In the genomic region with DNA sequence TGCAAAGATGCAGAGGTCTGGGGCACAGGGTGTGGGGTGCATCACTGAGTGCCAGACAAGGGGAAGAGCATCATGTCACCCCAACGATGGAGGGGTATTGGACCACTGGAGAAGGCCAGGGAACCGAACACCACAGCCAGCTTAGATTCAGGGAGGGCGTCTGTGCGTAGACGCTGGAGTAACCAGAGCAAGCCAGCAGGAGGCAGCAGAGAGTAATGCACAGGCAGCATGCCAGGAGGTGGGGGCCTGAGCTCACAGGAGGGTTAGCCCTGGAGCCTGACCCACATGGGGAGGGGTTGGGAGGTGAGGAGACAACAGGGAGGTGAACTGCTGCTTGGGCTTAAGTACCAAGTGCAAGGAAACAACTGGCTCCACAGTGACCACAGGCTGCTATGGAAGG, we compare ENCODE assay signal across 8 mouse cellular contexts. TPM values are rescaled to one million over a fixed set of nuclear protein-coding genes. Genes with fewer than 3 reads are reported as not detected.
DNase-seq lines count a peak whose midpoint lies in the region; ATAC-seq lines count a peak whose summit lies in the region.

No protein-coding gene starts in this region.

- no peaks in the 10 kb centered on the region for H3K9me3 ChIP-seq in forebrain, embryonic 16.5 days (ENCODE audit: control insufficient read depth, low read length)
- H3K9me3 ChIP-seq in hindbrain, embryonic 10.5 days, result no peaks in the 10 kb centered on the region

- H3K4me2 ChIP-seq in forebrain, embryonic 16.5 days (ENCODE audit: low read length), result no peak overlapping the region

- no peak overlapping the region; the same call in 1 of the 2 replicates for H3K9ac ChIP-seq in forebrain, embryonic 16.5 days (replicated peaks; ENCODE audit: low read depth, low read length)

- H3K27me3 ChIP-seq in forebrain, embryonic 16.5 days (replicated peaks; ENCODE audit: control insufficient read depth, insufficient read depth, low read length), result no peaks in the 10 kb centered on the region
- H3K27me3 ChIP-seq in hindbrain, embryonic 10.5 days (ENCODE audit: insufficient read depth, poor library complexity, severe bottlenecking), result no peaks in the 10 kb centered on the region; the same call in 1 of the 2 replicates

- no peak overlapping the region for H3K4me3 ChIP-seq in forebrain, embryonic 16.5 days (replicated peaks; ENCODE audit: low read length)
- H3K4me3 ChIP-seq in hindbrain, embryonic 10.5 days, result no peak overlapping the region

- H3K4me1 ChIP-seq in forebrain, embryonic 16.5 days (replicated peaks; ENCODE audit: control insufficient read depth, insufficient read depth, low read length), result peaks cover 21% of the 10 kb centered on the region
- H3K4me1 ChIP-seq in hindbrain, embryonic 10.5 days (replicated peaks), result peaks cover 39% of the 10 kb centered on the region

- H3K27ac ChIP-seq in forebrain, embryonic 16.5 days (ENCODE audit: low read length), result no peak overlapping the region
- peak overlapping the region; percentile 71 for H3K27ac ChIP-seq in hindbrain, embryonic 10.5 days

- ATAC-seq in forebrain, embryonic 16.5 days, result peak; percentile 37

- no peaks in the 10 kb centered on the region for H3K36me3 ChIP-seq in forebrain, embryonic 16.5 days (ENCODE audit: control insufficient read depth, insufficient read depth)
- H3K36me3 ChIP-seq in hindbrain, embryonic 10.5 days, result peaks cover 60% of the 10 kb centered on the region

- WGBS in forebrain, embryonic 16.5 days, result 15% methylated on average over 5 of the region's 5 CpGs
- 15% methylated on average over 5 of the region's 5 CpGs for WGBS in hindbrain, embryonic 10.5 days

- peak; percentile 48 for DNase-seq in MN1 (ENCODE audit: low spot score)
- DNase-seq in cerebellum, adult 11-12 months, result peak; percentile 57
- peak; percentile 84 for DNase-seq in hindbrain, embryonic 10.5 days (ENCODE audit: low spot score)
- peak; percentile 62 to 82 for DNase-seq in layer of hippocampus, postnatal 14 days (ENCODE audit: low spot score in 2 of 2)
- peak; percentile 71 to 86 for DNase-seq in lung, postnatal 4 days
- peak; percentile 75 for DNase-seq in retina, postnatal 7 days (ENCODE audit: low read depth, low spot score)
- peak; percentile 59 for DNase-seq in urinary bladder, postnatal 10 days (ENCODE audit: low spot score)

RNA-seq across cellular contexts. Expression of a gene that starts 50.0 kb away (rescaled TPM):
- polyA plus RNA-seq in forebrain, embryonic 16.5 days (2015; fragmentation: Nextera tagmentation; extraction: Ambion mirVana), result 0.87 and 1.7 TPM in 2 replicates
- 0.10 and 0.21 TPM in 2 replicates for polyA plus RNA-seq in hindbrain, embryonic 10.5 days (2016; fragmentation: Nextera tagmentation; extraction: Ambion mirVana)
- total RNA-seq in layer of hippocampus, postnatal 14 days (2021), result 10 to 100 TPM; 20.8 to 24.4 TPM
